Comparison of ENCODE assay signal across 8 mouse cellular contexts in the genomic region with DNA sequence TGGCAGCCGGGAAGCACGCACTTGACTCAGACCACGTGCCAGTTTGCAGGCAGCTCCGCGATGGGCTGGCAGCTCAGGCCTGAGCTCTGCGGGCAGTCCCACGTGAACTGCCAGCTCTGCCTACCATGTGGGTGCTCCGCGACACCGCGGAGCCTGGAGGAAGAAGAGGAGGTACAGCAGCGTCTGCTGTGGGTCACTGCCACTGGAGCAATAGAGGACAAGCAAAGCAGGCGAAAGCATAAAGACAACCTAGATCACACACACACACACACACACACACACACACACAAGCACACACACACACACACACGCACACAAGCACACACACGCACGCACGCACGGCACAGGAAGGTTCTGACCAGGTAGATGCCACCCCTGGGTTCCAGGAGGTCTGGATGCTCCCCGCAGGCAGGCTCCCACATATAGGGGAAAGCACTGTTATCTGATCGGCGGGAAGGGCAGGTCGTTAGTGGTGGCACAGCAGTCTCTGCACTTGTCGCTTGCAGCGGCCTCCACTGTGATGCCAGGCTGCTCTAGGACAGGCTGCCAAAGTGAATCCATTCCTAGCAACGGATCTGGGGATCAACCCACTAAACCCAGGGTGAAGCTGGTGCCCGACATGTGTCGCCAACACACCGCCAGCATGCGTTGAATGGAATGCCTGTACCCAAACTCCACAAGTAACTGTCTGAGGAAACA. TPM values are rescaled to one million over a fixed set of nuclear protein-coding genes. Genes with fewer than 3 reads are reported as not detected.
DNase-seq lines count a peak whose midpoint lies in the region; ATAC-seq and TF ChIP-seq lines count a peak whose summit lies in the region.

No protein-coding gene starts in this region.

- H3K36me3 ChIP-seq in ES-Bruce4 (ENCODE audit: control insufficient read depth, insufficient read depth, low read length, poor library complexity, severe bottlenecking), result no peaks in the 10 kb centered on the region
- no peaks in the 10 kb centered on the region for H3K36me3 ChIP-seq in heart, embryonic 14.5 days (ENCODE audit: control insufficient read depth, insufficient read depth, low read length)
- no peaks in the 10 kb centered on the region for H3K36me3 ChIP-seq in midbrain, embryonic 10.5 days
- H3K36me3 ChIP-seq in stomach, embryonic 16.5 days (ENCODE audit: control insufficient read depth, insufficient read depth, low read length), result no peaks in the 10 kb centered on the region

- no peak for ATAC-seq in heart, embryonic 14.5 days (ENCODE audit: insufficient number of reproducible peaks, insufficient read depth, low FRiP score, low read depth)
- ATAC-seq in stomach, embryonic 16.5 days (ENCODE audit: insufficient read depth, low FRiP score), result no peak

- no peak for TF ChIP-seq EP300 in ES-Bruce4 (IDR thresholded peaks at IDR 0.05; ENCODE audit: insufficient read depth, low read depth, low read length)

- intact Hi-C loops in gastrocnemius, adult 2 months (cut with DNase I), result loop anchor here (1.0 to 10.0 kb wide), 3 partner anchors 57 to 348 kb away; partner anchors contain the start of gene Kdm6b
- intact Hi-C loops in gastrocnemius, postnatal 36 days (cut with DNase I), result loop anchor here (1.0 kb wide), 1 partner anchor 56 kb away; the partner anchor contains the start of gene 9130213A22Rik
- intact Hi-C loops in left cerebral cortex, postnatal 25 days (cut with DNase I), result loop anchor here (2.0 kb wide), 1 partner anchor 28 kb away; the partner anchor contains the start of gene Per1

- H3K4me1 ChIP-seq in ES-Bruce4 (ENCODE audit: control insufficient read depth, insufficient read depth, low read length), result no peaks in the 10 kb centered on the region
- peaks cover 19 to 37% of the 10 kb centered on the region in 2 experiments for H3K4me1 ChIP-seq in heart, embryonic 14.5 days (ENCODE audit: control insufficient read depth in 2 of 2, insufficient read depth in 2 of 2, low read length in 2 of 2)
- H3K4me1 ChIP-seq in midbrain, embryonic 10.5 days, result peaks cover 53% of the 10 kb centered on the region
- peaks cover 33% of the 10 kb centered on the region for H3K4me1 ChIP-seq in stomach, embryonic 16.5 days (ENCODE audit: control insufficient read depth, insufficient read depth, low read length)

- peak; percentile 73 for DNase-seq in gastrocnemius, adult 2 months
- no peak for DNase-seq in gastrocnemius, postnatal 36 days
- DNase-seq in embryo, embryonic 10 days (ENCODE audit: low spot score), result peak; percentile 39
- DNase-seq in left cerebral cortex, postnatal 25 days (ENCODE audit: low spot score in 2 of 2), result peak; percentile 56 to 76
- peak; percentile 44 for DNase-seq in midbrain, embryonic 10.5 days (ENCODE audit: low spot score)

- 2% methylated on average over 29 of the region's 29 CpGs for WGBS in heart, embryonic 14.5 days
- 1% methylated on average over 29 of the region's 29 CpGs for WGBS in midbrain, embryonic 10.5 days
- WGBS in stomach, embryonic 16.5 days, result 2% methylated on average over 29 of the region's 29 CpGs

- no peaks in the 10 kb centered on the region for H3K27me3 ChIP-seq in ES-Bruce4 (ENCODE audit: control insufficient read depth, insufficient read depth, low read length, poor library complexity, severe bottlenecking)
- H3K27me3 ChIP-seq in heart, embryonic 14.5 days (ENCODE audit: control insufficient read depth, insufficient read depth, low read length), result no peaks in the 10 kb centered on the region
- peaks cover 13% of the 10 kb centered on the region for H3K27me3 ChIP-seq in midbrain, embryonic 10.5 days (ENCODE audit: low read depth, poor library complexity, severe bottlenecking)
- no peaks in the 10 kb centered on the region for H3K27me3 ChIP-seq in stomach, embryonic 16.5 days (ENCODE audit: control insufficient read depth, insufficient read depth, low read length)

- H3K4me3 ChIP-seq in gastrocnemius, adult 2 months, result peak overlapping the region; percentile 61
- H3K4me3 ChIP-seq in ES-Bruce4 (ENCODE audit: low read depth, low read length), result peak overlapping the region; percentile 57
- H3K4me3 ChIP-seq in heart, embryonic 14.5 days (ENCODE audit: control insufficient read depth in 1 of 2, insufficient read depth in 1 of 2, low read depth in 1 of 2, low read length in 2 of 2), result peak overlapping the region; percentile 29 to 39
- peak overlapping the region; percentile 59 for H3K4me3 ChIP-seq in midbrain, embryonic 10.5 days
- peak overlapping the region; percentile 44 for H3K4me3 ChIP-seq in stomach, embryonic 16.5 days (replicated peaks; ENCODE audit: low read length)

- no peak for TF ChIP-seq POLR2A in ES-Bruce4 (IDR thresholded peaks at IDR 0.05; ENCODE audit: insufficient read depth, low read length)

- H3K9ac ChIP-seq in ES-Bruce4 (ENCODE audit: low read depth, poor library complexity, severe bottlenecking), result peak overlapping the region; percentile 45
- peak overlapping the region; percentile 71 for H3K9ac ChIP-seq in heart, embryonic 14.5 days (ENCODE audit: low read length)
- peak overlapping the region; percentile 62 for H3K9ac ChIP-seq in stomach, embryonic 16.5 days (ENCODE audit: low read length)

- no peak for TF ChIP-seq CTCF in gastrocnemius, adult 2 months (IDR thresholded peaks at IDR 0.05)
- no peak for TF ChIP-seq CTCF in ES-Bruce4 (IDR thresholded peaks at IDR 0.05; ENCODE audit: low read depth, low read length)

- peak overlapping the region; percentile 82 for H3K4me2 ChIP-seq in heart, embryonic 14.5 days (ENCODE audit: low read length)
- H3K4me2 ChIP-seq in stomach, embryonic 16.5 days (ENCODE audit: low read depth, low read length), result peak overlapping the region; percentile 70

- H3K27ac ChIP-seq in gastrocnemius, adult 2 months, result peak overlapping the region; percentile 84
- H3K27ac ChIP-seq in ES-Bruce4 (ENCODE audit: insufficient read depth, low read length), result no peak overlapping the region
- H3K27ac ChIP-seq in heart, embryonic 14.5 days (replicated peaks in 1 of 2; ENCODE audit: control insufficient read depth in 1 of 2, insufficient read depth in 1 of 2, low read depth in 2 of 2, low read length in 2 of 2), result peak overlapping the region in 1 of 2 experiments; percentile 80; a peak in 1 of 4 replicates
- peak overlapping the region; percentile 69 for H3K27ac ChIP-seq in midbrain, embryonic 10.5 days (replicated peaks)
- no peak overlapping the region for H3K27ac ChIP-seq in stomach, embryonic 16.5 days (ENCODE audit: low read length)

- H3K9me3 ChIP-seq in ES-Bruce4 (replicated peaks; ENCODE audit: control insufficient read depth, insufficient read depth, low read length, poor library complexity, severe bottlenecking), result no peaks in the 10 kb centered on the region
- no peaks in the 10 kb centered on the region for H3K9me3 ChIP-seq in heart, embryonic 14.5 days (ENCODE audit: control insufficient read depth, low read length)
- no peaks in the 10 kb centered on the region for H3K9me3 ChIP-seq in midbrain, embryonic 10.5 days (replicated peaks)
- no peaks in the 10 kb centered on the region for H3K9me3 ChIP-seq in stomach, embryonic 16.5 days (replicated peaks; ENCODE audit: control insufficient read depth, low read length)

RNA-seq across cellular contexts. Expression of gene Tmem107, which starts 4.3 kb away (rescaled TPM):
- total RNA-seq in gastrocnemius, adult 2 months (2021), result 1 to 10 TPM; 3.9 to 5.7 TPM
- total RNA-seq in gastrocnemius, postnatal 36 days (2021), result 1 to 10 TPM; 3.4 TPM
- polyA plus RNA-seq in ES-Bruce4 (2011; ENCODE audit: insufficient read depth, insufficient read length, low read depth, missing spikeins), result 17.1 and 24.7 TPM in 2 replicates
- 33.5 and 34.4 TPM in 2 replicates for polyA plus RNA-seq in heart, embryonic 14.5 days (2014; fragmentation: Nextera tagmentation; extraction: Ambion mirVana)
- 10 to 100 TPM; 16.9 to 18.2 TPM for total RNA-seq in left cerebral cortex, postnatal 25 days (2021)
- polyA plus RNA-seq in midbrain, embryonic 10.5 days (2016; fragmentation: Nextera tagmentation; extraction: Ambion mirVana), result 63.4 and 64.8 TPM in 2 replicates
- polyA plus RNA-seq in stomach, embryonic 16.5 days (2015; fragmentation: Nextera tagmentation; extraction: Ambion mirVana), result 58.2 and 62.1 TPM in 2 replicates

RNA-seq across cellular contexts. Expression of gene Borcs6, which starts 6.8 kb away (rescaled TPM):
- 10 to 100 TPM; 17.9 to 18.9 TPM for total RNA-seq in gastrocnemius, adult 2 months (2021)
- total RNA-seq in gastrocnemius, postnatal 36 days (2021), result 10 to 100 TPM; 17.4 to 18.8 TPM
- 4.0 and 7.0 TPM in 2 replicates for polyA plus RNA-seq in ES-Bruce4 (2011; ENCODE audit: insufficient read depth, insufficient read length, low read depth, missing spikeins)
- polyA plus RNA-seq in heart, embryonic 14.5 days (2014; fragmentation: Nextera tagmentation; extraction: Ambion mirVana), result 13.0 and 14.1 TPM in 2 replicates
- total RNA-seq in left cerebral cortex, postnatal 25 days (2021), result 10 to 100 TPM; 29.1 to 29.5 TPM
- 6.9 and 8.7 TPM in 2 replicates for polyA plus RNA-seq in midbrain, embryonic 10.5 days (2016; fragmentation: Nextera tagmentation; extraction: Ambion mirVana)
- polyA plus RNA-seq in stomach, embryonic 16.5 days (2015; fragmentation: Nextera tagmentation; extraction: Ambion mirVana), result 7.2 and 7.8 TPM in 2 replicates

RNA-seq across cellular contexts. Expression of gene Aurkb, which starts 20.9 kb away (rescaled TPM):
- total RNA-seq in gastrocnemius, adult 2 months (2021), result not detected
- 1 to 10 TPM in 1 of 2 experiments, under 1 TPM in 1; 0.51 to 1.1 TPM for total RNA-seq in gastrocnemius, postnatal 36 days (2021)
- 108 and 121 TPM in 2 replicates for polyA plus RNA-seq in ES-Bruce4 (2011; ENCODE audit: insufficient read depth, insufficient read length, low read depth, missing spikeins)
- 61.7 and 64.8 TPM in 2 replicates for polyA plus RNA-seq in heart, embryonic 14.5 days (2014; fragmentation: Nextera tagmentation; extraction: Ambion mirVana)
- total RNA-seq in left cerebral cortex, postnatal 25 days (2021), result under 1 TPM; 0.73 to 0.99 TPM
- 218 and 239 TPM in 2 replicates for polyA plus RNA-seq in midbrain, embryonic 10.5 days (2016; fragmentation: Nextera tagmentation; extraction: Ambion mirVana)
- polyA plus RNA-seq in stomach, embryonic 16.5 days (2015; fragmentation: Nextera tagmentation; extraction: Ambion mirVana), result 120 and 134 TPM in 2 replicates

RNA-seq across cellular contexts. Expression of gene Vamp2, which starts 22.0 kb away (rescaled TPM):
- total RNA-seq in gastrocnemius, adult 2 months (2021), result 10 to 100 TPM; 38.0 to 42.7 TPM
- 10 to 100 TPM; 26.7 to 38.1 TPM for total RNA-seq in gastrocnemius, postnatal 36 days (2021)
- polyA plus RNA-seq in ES-Bruce4 (2011; ENCODE audit: insufficient read depth, insufficient read length, low read depth, missing spikeins), result 39.5 and 41.6 TPM in 2 replicates
- 81.5 and 93.9 TPM in 2 replicates for polyA plus RNA-seq in heart, embryonic 14.5 days (2014; fragmentation: Nextera tagmentation; extraction: Ambion mirVana)
- total RNA-seq in left cerebral cortex, postnatal 25 days (2021), result 1,000 to 10,000 TPM; 1,099 to 1,151 TPM
- 63.1 and 90.1 TPM in 2 replicates for polyA plus RNA-seq in midbrain, embryonic 10.5 days (2016; fragmentation: Nextera tagmentation; extraction: Ambion mirVana)
- polyA plus RNA-seq in stomach, embryonic 16.5 days (2015; fragmentation: Nextera tagmentation; extraction: Ambion mirVana), result 79.9 and 88.5 TPM in 2 replicates

RNA-seq across cellular contexts. Expression of gene Per1, which starts 28.7 kb away (rescaled TPM):
- 10 to 100 TPM; 68.2 to 76.8 TPM for total RNA-seq in gastrocnemius, adult 2 months (2021)
- total RNA-seq in gastrocnemius, postnatal 36 days (2021), result 10 to 100 TPM; 60.9 to 89.0 TPM
- polyA plus RNA-seq in ES-Bruce4 (2011; ENCODE audit: insufficient read depth, insufficient read length, low read depth, missing spikeins), result 25.0 and 29.3 TPM in 2 replicates
- polyA plus RNA-seq in heart, embryonic 14.5 days (2014; fragmentation: Nextera tagmentation; extraction: Ambion mirVana), result 16.0 and 17.8 TPM in 2 replicates
- 100 to 1,000 TPM in 1 of 2 experiments, 10 to 100 TPM in 1; 98.9 to 108 TPM for total RNA-seq in left cerebral cortex, postnatal 25 days (2021)
- polyA plus RNA-seq in midbrain, embryonic 10.5 days (2016; fragmentation: Nextera tagmentation; extraction: Ambion mirVana), result 6.8 and 7.6 TPM in 2 replicates
- polyA plus RNA-seq in stomach, embryonic 16.5 days (2015; fragmentation: Nextera tagmentation; extraction: Ambion mirVana), result 21.8 and 22.3 TPM in 2 replicates

Comparison
In these comparisons a context has a peak if more than half of its experiments do, and no peak if none do; other contexts are left out.
1. DNase-seq: peak in gastrocnemius, adult 2 months (single experiment), embryo, embryonic 10 days (single experiment), left cerebral cortex, postnatal 25 days (2 of 2) and midbrain, embryonic 10.5 days (single experiment); none in gastrocnemius, postnatal 36 days (0 of 2).
2. H3K27ac ChIP-seq: peak in gastrocnemius, adult 2 months (single experiment) and midbrain, embryonic 10.5 days (single experiment); none in ES-Bruce4 (single experiment) and stomach, embryonic 16.5 days (single experiment).
3. Peak in every context shown above with its lines, with median percentiles within 50 percentile points of each other: H3K4me3 ChIP-seq and H3K9ac ChIP-seq.